Mouse (Mus musculus) kidney, adult 2 months (tissue): ENCODE results near the gene Omd. TPM values are rescaled to one million over a fixed set of nuclear protein-coding genes. Genes with fewer than 3 reads are reported as not detected.
A peak's percentile ranks its signal among the peaks of the same experiment; 100 is the strongest.
"Not testable (repeated sequence)": the region's sequence is repeated elsewhere in the genome, so short reads cannot be mapped to it uniquely, and the experiment has no call there.

Experiments used
- DNase-seq: peaks from one replicate; pipeline ENCODE4 v3.0.0; 2021
- H3K27ac ChIP-seq: fragments of 200-500 bp; 2 replicates; pipeline ENCODE4 v1.5.1; 2012; ENCODE audit warnings: low read depth, low read length, control low read depth, inconsistent platforms; ENCODE audit not compliant: insufficient read depth
- H3K27me3 ChIP-seq: fragments of 200-500 bp; replicated peaks from 2 replicates; pipeline ENCODE4 v1.6.1; 2012; ENCODE audit warnings: mild to moderate bottlenecking, moderate library complexity, low read length, inconsistent platforms; ENCODE audit not compliant: control insufficient read depth, insufficient read depth
- H3K36me3 ChIP-seq: fragments of 200-500 bp; 2 replicates; pipeline ENCODE4 v1.6.1; 2012; ENCODE audit warnings: mild to moderate bottlenecking, moderate library complexity, low read length, inconsistent platforms; ENCODE audit not compliant: control insufficient read depth, insufficient read depth
- H3K4me1 ChIP-seq: fragments of 200-500 bp; 2 replicates; pipeline ENCODE4 v1.6.1; 2011; ENCODE audit warnings: low read length; ENCODE audit not compliant: control insufficient read depth, insufficient read depth
- H3K4me3 ChIP-seq: fragments of 200-500 bp; 2 replicates; pipeline ENCODE4 v1.5.1; 2011; ENCODE audit warnings: mild to moderate bottlenecking, low read depth, low read length, control low read depth; ENCODE audit not compliant: insufficient read depth
- CTCF ChIP-seq: fragments of 200-500 bp; conservative IDR thresholded peaks from 2 replicates; pipeline ENCODE4 v1.5.1; 2011; ENCODE audit warnings: low read depth, mild to moderate bottlenecking, control low read depth, low read length, moderate library complexity, mixed read lengths; ENCODE audit not compliant: insufficient read depth, insufficient read length
- POLR2A ChIP-seq: fragments of 200-500 bp; IDR thresholded peaks from one replicate; pipeline ENCODE4 v1.6.1; 2011; ENCODE audit warnings: low read depth, low read length, control low read depth
- WGBS: fragments of 180-500 bp; shearing (Covaris S2); methylation state at CpG from one replicate; pipeline ENCODE4 v1.1.7; 2018; 5-methylcytosine and 5-hydroxymethylcytosine counted together
- polyA plus RNA-seq: library from polyadenylated mRNA; depleted of rRNA; stranded (reverse); fragments of >200 nt; gene quantifications from 2 replicates; pipeline ENCODE4 v1.2.3, GENCODE M21; 2012

Gene Omd
- polyA plus RNA-seq, 1 experiment: 0.70 TPM

- Histone ChIP-seq H3K36me3 (no peaks in the 10 kb centered on the region), H3K4me1 (no peaks in the 10 kb centered on the region), H3K27me3 (no peaks in the 10 kb centered on the region), H3K4me3 (no peak overlapping the region), H3K27ac (no peak overlapping the region)
- WGBS: 80% methylated on average over 3 of the region's 3 CpGs
- no peak for TF ChIP-seq POLR2A
- TF ChIP-seq CTCF: no peak
- DNase-seq: peak; percentile 27
These were observed 11.9 kb upstream of the Omd start for GRCm38 (mm10) chr13:49570371-49570770.

- DNase-seq: no peak
- Histone ChIP-seq H3K36me3 (no peaks in the 10 kb centered on the region), H3K4me1 (no peaks in the 10 kb centered on the region), H3K27me3 (no peaks in the 10 kb centered on the region), H3K27ac (no peak overlapping the region), H3K4me3 (no peak overlapping the region)
- 67% methylated on average over 2 of the region's 2 CpGs for WGBS
- TF ChIP-seq POLR2A: no peak
- TF ChIP-seq CTCF: no peak
These were observed 10.8 kb upstream of the Omd start for GRCm38 (mm10) chr13:49571418-49571817.

- Histone ChIP-seq H3K36me3 (no peaks in the 10 kb centered on the region), H3K27ac (peak overlapping the region; percentile 94), H3K27me3 (no peaks in the 10 kb centered on the region), H3K4me3 (no peak overlapping the region), H3K4me1 (peaks cover 15% of the 10 kb centered on the region)
- no peak for TF ChIP-seq CTCF
- DNase-seq: no peak
These were observed 1.6 kb downstream of the Omd start for GRCm38 (mm10) chr13:49583859-49584258.

GRCm38 (mm10) chr13:49584307-49585005 is 2.2 kb downstream of the Omd start:
- no peak overlapping the region for H3K4me3 ChIP-seq
- no peaks in the 10 kb centered on the region for H3K36me3 ChIP-seq
- 43% methylated on average over 8 of the region's 8 CpGs for whole genome bisulfite sequencing
- TF ChIP-seq POLR2A (no peak), CTCF (no peak)
- peak overlapping the region; percentile 94 for H3K27ac ChIP-seq
- DNase-seq: peak; percentile 66
- no peaks in the 10 kb centered on the region for H3K27me3 ChIP-seq
- peaks cover 15% of the 10 kb centered on the region for H3K4me1 ChIP-seq

GRCm38 (mm10) chr13:49586062-49586461 is 3.8 kb downstream of the Omd start:
- H3K27ac ChIP-seq: no peak overlapping the region; the same call in 1 of the 2 replicates
- no peaks in the 10 kb centered on the region for H3K36me3 ChIP-seq
- TF ChIP-seq POLR2A (no peak), CTCF (no peak)
- H3K27me3 ChIP-seq: no peaks in the 10 kb centered on the region
- peaks cover 14% of the 10 kb centered on the region for H3K4me1 ChIP-seq
- 89% methylated on average over 6 of the region's 6 CpGs for WGBS
- H3K4me3 ChIP-seq: no peak overlapping the region
- DNase-seq: no peak

- not testable (repeated sequence) for H3K36me3 ChIP-seq, H3K4me3 ChIP-seq, H3K27me3 ChIP-seq, DNase-seq, H3K27ac ChIP-seq, H3K4me1 ChIP-seq
- WGBS: 96% methylated on average over 2 of the region's 2 CpGs
These were observed 20.3 kb downstream of the Omd start for GRCm38 (mm10) chr13:49602541-49602940.

GRCm38 (mm10) chr13:49603603-49604002 is 21.3 kb downstream of the Omd start:
- Histone ChIP-seq H3K4me3 (no peak overlapping the region), H3K27ac (no peak overlapping the region), H3K4me1 (no peaks in the 10 kb centered on the region), H3K27me3 (no peaks in the 10 kb centered on the region), H3K36me3 (no peaks in the 10 kb centered on the region)
- TF ChIP-seq CTCF (no peak), POLR2A (no peak)
- no peak for DNase-seq

- Histone ChIP-seq H3K27ac (no peak within 1 kb of the TSS; the same call in 1 of the 2 replicates), H3K36me3 (no peaks in the 10 kb centered on the region), H3K4me3 (no peak within 1 kb of the TSS; the same call in 1 of the 2 replicates), H3K27me3 (no peaks in the 10 kb centered on the region), H3K4me1 (no peaks in the 10 kb centered on the region)
- TF ChIP-seq POLR2A (no peak), CTCF (no peak)
- DNase-seq: peak; percentile 69
- WGBS: 32% methylated on average over 4 of the region's 4 CpGs
These were observed 25.5 kb downstream of the Omd start, which contains the start of gene Ogn for GRCm38 (mm10) chr13:49607714-49608113. TSS of gene Ogn (plus strand) at chr13:49608046.
